15 mouse cellular contexts compared by ENCODE assay signal in the genomic region with DNA sequence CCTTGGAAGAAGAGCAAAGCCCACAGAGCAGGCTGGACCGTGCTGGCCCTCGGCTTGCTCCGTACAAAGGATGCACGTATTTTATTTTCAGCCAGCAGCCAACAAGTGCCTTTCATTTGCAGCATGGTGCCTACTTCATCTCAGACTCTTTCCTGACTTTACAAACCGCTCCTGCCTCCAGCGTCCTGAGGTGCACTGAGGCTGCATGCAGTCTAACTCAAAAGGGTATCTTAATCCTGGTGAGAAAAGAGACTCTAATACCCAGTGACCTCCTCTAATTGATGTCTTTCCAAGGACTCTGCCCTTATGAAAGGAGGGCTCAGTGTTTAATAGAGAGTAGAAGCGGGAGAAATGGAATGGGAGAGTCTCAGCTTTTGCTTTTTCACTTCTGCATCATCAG.
"Had no signal": no experiment of that assay in that cellular context is flagged by ENCODE, and none has a peak within 500 bp of the region (broad histone marks: within the 10 kb centered on the region; RNA-seq: fewer than 3 reads in every experiment).

No protein-coding gene starts in this region.

- H3K4me1 ChIP-seq: kidney, embryonic 15.5 days; liver, embryonic 13.5 days; stomach, embryonic 15.5 days had no signal

- H3K27ac ChIP-seq: kidney, embryonic 15.5 days; left cerebral cortex, adult 2 months; liver, embryonic 13.5 days; stomach, embryonic 15.5 days had no signal

- H3K9ac ChIP-seq: kidney, embryonic 15.5 days; liver, embryonic 13.5 days; stomach, embryonic 15.5 days had no signal

- H3K27me3 ChIP-seq: kidney, embryonic 15.5 days; liver, embryonic 13.5 days; stomach, embryonic 15.5 days had no signal

- H3K4me3 ChIP-seq: kidney, embryonic 15.5 days; left cerebral cortex, adult 2 months; liver, embryonic 13.5 days; stomach, embryonic 15.5 days had no signal

- DNase-seq: kidney, adult 11 months; kidney, adult 8-10 months; kidney, postnatal 10 days; kidney, postnatal 36 days; layer of hippocampus, postnatal 36 days; liver, embryonic 13.5 days; lung, adult 2 months; lung, postnatal 14 days; lung, postnatal 4 days; right cerebral cortex, postnatal 25 days; spleen, adult 18-20 months; thymus, postnatal 36 days had no signal

- H3K4me2 ChIP-seq: kidney, embryonic 15.5 days; liver, embryonic 13.5 days; stomach, embryonic 15.5 days had no signal

- H3K9me3 ChIP-seq: kidney, embryonic 15.5 days; liver, embryonic 13.5 days; stomach, embryonic 15.5 days had no signal

- H3K36me3 ChIP-seq: kidney, embryonic 15.5 days; liver, embryonic 13.5 days; stomach, embryonic 15.5 days had no signal
